Mouse (Mus musculus): ENCODE data around the gene Snhg11.

DNA sequence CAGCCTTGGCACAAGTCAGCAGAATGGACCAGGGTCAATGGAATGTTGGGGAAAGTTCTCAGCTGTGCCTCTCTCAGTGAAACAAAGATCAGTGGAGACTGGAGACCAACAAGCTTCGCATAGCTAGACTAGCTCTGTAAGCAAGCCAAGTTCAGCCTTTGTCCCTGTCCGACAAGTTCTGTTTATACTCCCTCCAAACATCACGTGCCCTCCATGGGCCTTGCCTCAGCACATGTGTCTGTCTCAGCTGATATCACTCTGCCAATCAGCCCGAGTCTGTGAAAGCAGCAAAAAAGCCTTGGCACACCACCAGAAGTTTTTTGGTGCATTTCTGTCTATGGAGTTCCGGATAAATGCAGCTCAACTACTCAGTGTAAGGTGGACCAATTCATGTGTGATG lies 2.4 kb upstream of the Snhg11 start:
- TF ChIP-seq HCFC1 (IDR thresholded peaks at IDR 0.05; ENCODE audit: borderline replicate concordance, insufficient read depth, low read length) (no peak), ZC3H11A (IDR thresholded peaks at IDR 0.05; ENCODE audit: borderline replicate concordance, low read depth, low read length) (no peak)

All from ES-E14 (cell line).